Mouse (Mus musculus) stomach, postnatal 0 days (tissue): ENCODE data around the gene Gm3532.
"Not testable (repeated sequence)": the region's sequence is repeated elsewhere in the genome, so short reads cannot be mapped to it uniquely, and the experiment has no call there.

ENCODE experiments used
- CTCF ChIP-seq: IDR thresholded peaks from 2 replicates; pipeline ENCODE4 v1.5.1; 2016; ENCODE audit warnings: antibody characterized with exemption, low read depth, mild to moderate bottlenecking, moderate library complexity
- EP300 ChIP-seq: optimal IDR thresholded peaks from 2 replicates; pipeline ENCODE3; 2016; ENCODE audit warnings: antibody characterized with exemption

DNA sequence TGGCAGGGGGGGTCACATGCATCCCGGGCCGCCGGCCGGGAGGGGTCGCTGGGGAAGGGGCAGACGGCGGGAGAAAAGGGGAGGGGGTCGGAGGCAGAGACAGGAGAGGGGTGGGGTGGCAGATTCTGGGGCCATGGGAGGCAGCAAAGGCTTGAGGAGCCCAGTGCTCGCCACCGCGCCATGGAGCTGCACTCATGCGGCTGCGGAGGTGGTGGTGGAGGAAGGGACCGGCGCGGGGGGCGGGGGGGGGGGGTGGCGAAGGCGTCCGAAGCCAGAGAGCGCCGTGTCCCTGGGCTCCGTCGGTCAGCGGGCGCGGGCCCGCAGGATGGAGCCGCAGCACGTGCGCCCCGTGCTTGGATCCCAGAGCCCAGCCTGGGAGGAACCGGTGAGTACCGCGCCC is 36.9 kb upstream of the Gm3532 start, which contains the start of gene Gm3488:
- TF ChIP-seq CTCF, EP300: not testable (repeated sequence)
